8 mouse cellular contexts compared by ENCODE assay signal in genomic region chr17:46855328-46856106, GRCm38 (mm10). TPM values are rescaled to one million over a fixed set of nuclear protein-coding genes. Genes with fewer than 3 reads are reported as not detected.
A peak's percentile ranks its signal among the peaks of the same experiment; 100 is the strongest.
DNase-seq lines count a peak whose midpoint lies in the region; ATAC-seq lines count a peak whose summit lies in the region.

No protein-coding gene starts in this region.

- H3K27ac ChIP-seq in neural tube, embryonic 11.5 days (ENCODE audit: low read depth, low read length) = no peak overlapping the region
- H3K27ac ChIP-seq in embryonic facial prominence, embryonic 10.5 days (replicated peaks) = peak overlapping the region; percentile 100
- H3K27ac ChIP-seq in hindbrain, embryonic 13.5 days = peak overlapping the region; percentile 100
- peak overlapping the region; percentile 99 for H3K27ac ChIP-seq in lung, embryonic 16.5 days (ENCODE audit: low read length)

- H3K9ac ChIP-seq in neural tube, embryonic 11.5 days (ENCODE audit: low read length) = peak overlapping the region; percentile 100
- H3K9ac ChIP-seq in hindbrain, embryonic 13.5 days = peak overlapping the region; percentile 100
- peak overlapping the region; percentile 100 for H3K9ac ChIP-seq in lung, embryonic 16.5 days (ENCODE audit: low read length)

- no peaks in the 10 kb centered on the region for H3K36me3 ChIP-seq in neural tube, embryonic 11.5 days (ENCODE audit: control insufficient read depth, insufficient read depth, low read length)
- H3K36me3 ChIP-seq in embryonic facial prominence, embryonic 10.5 days (replicated peaks) = peaks cover 5% of the 10 kb centered on the region; the same call in 1 of the 2 replicates
- H3K36me3 ChIP-seq in hindbrain, embryonic 13.5 days = no peaks in the 10 kb centered on the region
- H3K36me3 ChIP-seq in lung, embryonic 16.5 days (ENCODE audit: control insufficient read depth, insufficient read depth, low read length) = no peaks in the 10 kb centered on the region

- no peaks in the 10 kb centered on the region for H3K27me3 ChIP-seq in neural tube, embryonic 11.5 days (ENCODE audit: control insufficient read depth, insufficient read depth, low read length)
- H3K27me3 ChIP-seq in embryonic facial prominence, embryonic 10.5 days (replicated peaks; ENCODE audit: low read depth, poor library complexity, severe bottlenecking) = no peaks in the 10 kb centered on the region
- H3K27me3 ChIP-seq in hindbrain, embryonic 13.5 days = no peaks in the 10 kb centered on the region
- no peaks in the 10 kb centered on the region for H3K27me3 ChIP-seq in lung, embryonic 16.5 days (ENCODE audit: control insufficient read depth, insufficient read depth, low read depth, low read length)

- H3K4me2 ChIP-seq in neural tube, embryonic 11.5 days (ENCODE audit: low read depth) = peak overlapping the region; percentile 65
- H3K4me2 ChIP-seq in hindbrain, embryonic 13.5 days = peak overlapping the region; percentile 70
- peak overlapping the region; percentile 82 for H3K4me2 ChIP-seq in lung, embryonic 16.5 days (ENCODE audit: low read depth, low read length)

- ATAC-seq in neural tube, embryonic 11.5 days (ENCODE audit: insufficient read depth, low FRiP score, low TSS enrichment) = no peak
- ATAC-seq in hindbrain, embryonic 13.5 days (ENCODE audit: low FRiP score) = no peak
- no peak for ATAC-seq in lung, embryonic 16.5 days (ENCODE audit: low read depth)
- ATAC-seq in monocyte, adult 5-6 weeks (replicated peaks; ENCODE audit: insufficient number of reproducible peaks, low FRiP score, low TSS enrichment, poor library complexity, severe bottlenecking) = no peak

- no peaks in the 10 kb centered on the region for H3K9me3 ChIP-seq in neural tube, embryonic 11.5 days (ENCODE audit: control insufficient read depth, low read length)
- no peaks in the 10 kb centered on the region for H3K9me3 ChIP-seq in embryonic facial prominence, embryonic 10.5 days
- no peaks in the 10 kb centered on the region for H3K9me3 ChIP-seq in hindbrain, embryonic 13.5 days
- H3K9me3 ChIP-seq in lung, embryonic 16.5 days (ENCODE audit: control insufficient read depth, low read length) = no peaks in the 10 kb centered on the region

- DNase-seq in neural tube, embryonic 11.5 days (ENCODE audit: low spot score) = no peak
- no peak for DNase-seq in neural tube, embryonic 10.5 days (ENCODE audit: extremely low spot score, low spot score)
- DNase-seq in embryonic facial prominence, embryonic 10.5 days (ENCODE audit: low spot score) = peak; percentile 39
- DNase-seq in left cerebral cortex, postnatal 10 days (ENCODE audit: extremely low spot score in 1 of 2, low spot score in 2 of 2) = no peak
- DNase-seq in layer of hippocampus, postnatal 36 days = no peak

- peak overlapping the region; percentile 92 for H3K4me3 ChIP-seq in neural tube, embryonic 11.5 days (ENCODE audit: low read depth, low read length)
- peak overlapping the region; percentile 96 for H3K4me3 ChIP-seq in embryonic facial prominence, embryonic 10.5 days
- peak overlapping the region; percentile 94 for H3K4me3 ChIP-seq in hindbrain, embryonic 13.5 days
- peak overlapping the region; percentile 77 for H3K4me3 ChIP-seq in lung, embryonic 16.5 days (ENCODE audit: low read length)

- intact Hi-C loops in left cerebral cortex, postnatal 10 days (cut with DNase I) = loop anchor here (2.0 kb wide), 1 partner anchor 33 kb away; no protein-coding TSS in a partner anchor

- H3K4me1 ChIP-seq in neural tube, embryonic 11.5 days (ENCODE audit: control insufficient read depth, insufficient read depth, low read length) = peaks cover 7% of the 10 kb centered on the region; the same call in 1 of the 2 replicates
- peaks cover 39% of the 10 kb centered on the region for H3K4me1 ChIP-seq in embryonic facial prominence, embryonic 10.5 days
- peaks cover 43% of the 10 kb centered on the region for H3K4me1 ChIP-seq in hindbrain, embryonic 13.5 days (replicated peaks)
- peaks cover 33% of the 10 kb centered on the region for H3K4me1 ChIP-seq in lung, embryonic 16.5 days (replicated peaks; ENCODE audit: control insufficient read depth, insufficient read depth, low read length)

- 74% methylated on average over 15 of the region's 15 CpGs for WGBS in neural tube, embryonic 11.5 days
- 77% methylated on average over 15 of the region's 15 CpGs for WGBS in embryonic facial prominence, embryonic 10.5 days
- WGBS in hindbrain, embryonic 13.5 days = 62% methylated on average over 15 of the region's 15 CpGs
- 39% methylated on average over 15 of the region's 15 CpGs for WGBS in lung, embryonic 16.5 days

RNA-seq across cellular contexts. Expression of gene Bicral, which starts 2.8 kb away (rescaled TPM):
- 6.7 and 8.4 TPM in 2 replicates for polyA plus RNA-seq in neural tube, embryonic 11.5 days (2014; fragmentation: Nextera tagmentation; extraction: Ambion mirVana)
- 3.0 and 4.4 TPM in 2 replicates for polyA plus RNA-seq in embryonic facial prominence, embryonic 10.5 days (2016; fragmentation: Nextera tagmentation; extraction: Ambion mirVana)
- polyA plus RNA-seq in hindbrain, embryonic 13.5 days (2015; fragmentation: Nextera tagmentation; extraction: Ambion mirVana) = 5.9 and 7.8 TPM in 2 replicates
- polyA plus RNA-seq in lung, embryonic 16.5 days (2015; fragmentation: Nextera tagmentation; extraction: Ambion mirVana) = 3.3 and 4.4 TPM in 2 replicates
- 15.0 to 38.1 TPM (median 25.2 TPM) in 3 replicates for total RNA-seq in monocyte, adult 5-6 weeks (2017)
- total RNA-seq in left cerebral cortex, postnatal 10 days (2021) = 10 to 100 TPM; 36.5 to 36.6 TPM
- 10 to 100 TPM; 48.2 to 62.2 TPM for total RNA-seq in layer of hippocampus, postnatal 36 days (2021)

RNA-seq across cellular contexts. Expression of gene Tbcc, which starts 35.0 kb away (rescaled TPM):
- polyA plus RNA-seq in neural tube, embryonic 11.5 days (2014; fragmentation: Nextera tagmentation; extraction: Ambion mirVana) = 74.8 and 79.0 TPM in 2 replicates
- 52.9 and 57.9 TPM in 2 replicates for polyA plus RNA-seq in embryonic facial prominence, embryonic 10.5 days (2016; fragmentation: Nextera tagmentation; extraction: Ambion mirVana)
- 58.7 and 63.7 TPM in 2 replicates for polyA plus RNA-seq in hindbrain, embryonic 13.5 days (2015; fragmentation: Nextera tagmentation; extraction: Ambion mirVana)
- polyA plus RNA-seq in lung, embryonic 16.5 days (2015; fragmentation: Nextera tagmentation; extraction: Ambion mirVana) = 38.6 and 40.8 TPM in 2 replicates
- total RNA-seq in monocyte, adult 5-6 weeks (2017) = 6.9 to 17.1 TPM (median 7.5 TPM) in 3 replicates
- 10 to 100 TPM; 29.9 to 37.5 TPM for total RNA-seq in left cerebral cortex, postnatal 10 days (2021)
- 10 to 100 TPM; 29.0 to 32.8 TPM for total RNA-seq in layer of hippocampus, postnatal 36 days (2021)

RNA-seq across cellular contexts. Expression of gene Prph2, which starts 54.7 kb away (rescaled TPM):
- polyA plus RNA-seq in neural tube, embryonic 11.5 days (2014; fragmentation: Nextera tagmentation; extraction: Ambion mirVana) = not detected in 2 replicates
- not detected in 2 replicates for polyA plus RNA-seq in embryonic facial prominence, embryonic 10.5 days (2016; fragmentation: Nextera tagmentation; extraction: Ambion mirVana)
- polyA plus RNA-seq in hindbrain, embryonic 13.5 days (2015; fragmentation: Nextera tagmentation; extraction: Ambion mirVana) = not detected in 2 replicates
- polyA plus RNA-seq in lung, embryonic 16.5 days (2015; fragmentation: Nextera tagmentation; extraction: Ambion mirVana) = not detected in 2 replicates
- total RNA-seq in monocyte, adult 5-6 weeks (2017) = not detected in 3 replicates
- total RNA-seq in left cerebral cortex, postnatal 10 days (2021) = not detected
- not detected for total RNA-seq in layer of hippocampus, postnatal 36 days (2021)
